Mouse (Mus musculus) liver, embryonic 15.5 days (tissue): ENCODE results near the gene Ubac2. TPM values are rescaled to one million over a fixed set of nuclear protein-coding genes. Genes with fewer than 3 reads are reported as not detected.
"Not testable (repeated sequence)": the region's sequence is repeated elsewhere in the genome, so short reads cannot be mapped to it uniquely, and the experiment has no call there.

Source experiments
- ATAC-seq: fragments of 200-750 bp; cut with Nextera tagmentation; 2 replicates; pipeline ENCODE4 v1.8.0; 2017; ENCODE audit warnings: moderate number of reproducible peaks, mild to moderate bottlenecking, moderate library complexity; ENCODE audit not compliant: insufficient read depth
- H3K27ac ChIP-seq: fragments of 300-500 bp; sonication (generic); replicated peaks from 2 replicates; pipeline ENCODE4 v1.5.1; 2015; ENCODE audit warnings: mild to moderate bottlenecking, inconsistent platforms
- H3K27me3 ChIP-seq: fragments of 300-500 bp; sonication (generic); 2 replicates; pipeline ENCODE4 v1.6.1; 2015; ENCODE audit warnings: mild to moderate bottlenecking, inconsistent platforms
- H3K36me3 ChIP-seq: fragments of 300-500 bp; sonication (generic); replicated peaks from 2 replicates; pipeline ENCODE4 v1.6.1; 2015; ENCODE audit warnings: moderate library complexity, mild to moderate bottlenecking, inconsistent platforms
- H3K4me1 ChIP-seq: fragments of 300-500 bp; sonication (generic); replicated peaks from 2 replicates; pipeline ENCODE4 v1.6.1; 2015; ENCODE audit warnings: inconsistent platforms
- H3K4me2 ChIP-seq: fragments of 300-500 bp; sonication (generic); 2 replicates; pipeline ENCODE4 v1.6.1; 2015; ENCODE audit warnings: moderate library complexity, mild to moderate bottlenecking, inconsistent platforms
- H3K4me3 ChIP-seq: fragments of 300-500 bp; sonication (generic); replicated peaks from 2 replicates; pipeline ENCODE4 v1.5.1; 2015; ENCODE audit warnings: mild to moderate bottlenecking, inconsistent platforms
- H3K9ac ChIP-seq: fragments of 300-500 bp; sonication (generic); 2 replicates; pipeline ENCODE4 v1.6.1; 2015; ENCODE audit warnings: moderate library complexity, mild to moderate bottlenecking, inconsistent platforms
- H3K9me3 ChIP-seq: fragments of 300-500 bp; sonication (generic); replicated peaks from 2 replicates; pipeline ENCODE4 v1.6.1; 2016; ENCODE audit warnings: inconsistent platforms
- WGBS: fragments of 180-500 bp; shearing (Covaris S2); methylation state at CpG from one replicate; pipeline ENCODE4 v1.1.7; 2015; ENCODE audit warnings: mixed read lengths; ENCODE audit not compliant: insufficient replicate concordance; 5-methylcytosine and 5-hydroxymethylcytosine counted together
- polyA plus RNA-seq: library from polyadenylated mRNA; unstranded; fragments of >200 nt; fragmentation: Nextera tagmentation; extraction: Ambion mirVana; gene quantifications from 2 replicates; pipeline ENCODE4 v1.2.1, GENCODE M21; 2015

Gene Ubac2
- polyA plus RNA-seq, 1 experiment from 2014 or later = 20.0 TPM

DNA sequence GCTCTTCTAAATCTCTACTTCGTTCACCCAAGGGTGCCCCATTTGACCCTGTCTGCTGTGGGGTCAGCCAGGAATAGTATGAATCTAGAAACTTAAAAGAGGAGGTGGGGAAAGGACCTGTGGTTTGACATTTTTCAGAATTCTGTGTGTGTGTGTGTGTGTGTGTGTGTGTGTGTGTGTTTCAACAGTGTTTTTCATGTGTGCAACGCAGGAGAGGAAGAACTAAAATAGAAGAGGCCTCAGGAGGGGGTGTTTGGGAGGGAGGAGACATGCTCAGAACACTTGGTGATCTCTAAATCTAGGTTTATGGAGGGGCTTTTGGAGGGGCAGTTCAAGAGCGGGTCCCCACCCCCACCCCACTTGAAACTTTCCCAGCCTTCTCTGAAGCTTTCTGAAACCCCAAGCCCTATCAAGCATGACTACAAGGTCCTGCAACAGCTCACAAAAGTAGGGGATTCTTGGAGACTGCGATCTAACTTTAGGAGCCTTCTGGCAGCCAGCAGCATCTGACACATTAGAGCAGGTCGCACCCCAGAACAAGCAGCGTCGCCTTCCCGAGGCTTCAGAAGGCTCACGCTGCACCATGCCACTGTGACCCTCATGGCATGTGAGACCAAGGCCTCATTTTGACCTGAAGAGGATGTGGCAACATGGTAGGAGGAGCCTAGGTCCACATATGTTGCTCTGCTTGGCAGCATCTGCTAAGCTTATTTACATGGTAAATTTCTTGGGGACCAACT lies 174.6 kb downstream of the Ubac2 start:
- Histone ChIP-seq H3K9ac (no peak overlapping the region), H3K36me3 (no peaks in the 10 kb centered on the region), H3K27me3 (no peaks in the 10 kb centered on the region), H3K4me1 (peaks cover 10% of the 10 kb centered on the region), H3K4me3 (no peak overlapping the region), H3K27ac (no peak overlapping the region), H3K4me2 (no peak overlapping the region), H3K9me3 (no peaks in the 10 kb centered on the region)
- no peak for ATAC-seq
- 58% methylated on average over 9 of the region's 9 CpGs for WGBS

DNA sequence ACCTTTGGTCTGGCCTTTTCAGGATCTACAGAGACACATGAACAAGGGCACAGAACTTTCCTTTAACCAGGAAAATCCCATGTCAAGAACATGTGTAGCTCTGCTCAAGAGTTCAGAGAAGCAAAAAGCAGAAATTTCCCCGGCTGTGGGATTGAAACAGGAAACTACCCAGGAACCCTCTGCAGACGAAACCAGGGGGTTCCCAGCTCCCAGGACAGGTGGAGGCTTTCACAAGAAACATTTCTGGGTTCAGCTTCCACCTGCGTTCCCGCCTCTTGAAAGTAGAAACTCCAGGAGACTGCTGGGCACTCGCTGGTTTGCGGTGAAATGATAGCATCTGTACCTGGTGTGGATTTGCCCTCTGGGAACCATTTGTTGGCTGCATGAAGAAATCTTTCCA lies 178.5 kb downstream of the Ubac2 start:
- no peaks in the 10 kb centered on the region for H3K9me3 ChIP-seq
- no peak overlapping the region for H3K4me3 ChIP-seq
- no peak for ATAC-seq
- no peaks in the 10 kb centered on the region for H3K36me3 ChIP-seq
- H3K4me1 ChIP-seq = peaks cover 15% of the 10 kb centered on the region
- H3K27me3 ChIP-seq = no peaks in the 10 kb centered on the region
- no peak overlapping the region for H3K9ac ChIP-seq
- H3K27ac ChIP-seq = no peak overlapping the region
- no peak overlapping the region for H3K4me2 ChIP-seq
- 46% methylated on average over 6 of the region's 6 CpGs for WGBS

DNA sequence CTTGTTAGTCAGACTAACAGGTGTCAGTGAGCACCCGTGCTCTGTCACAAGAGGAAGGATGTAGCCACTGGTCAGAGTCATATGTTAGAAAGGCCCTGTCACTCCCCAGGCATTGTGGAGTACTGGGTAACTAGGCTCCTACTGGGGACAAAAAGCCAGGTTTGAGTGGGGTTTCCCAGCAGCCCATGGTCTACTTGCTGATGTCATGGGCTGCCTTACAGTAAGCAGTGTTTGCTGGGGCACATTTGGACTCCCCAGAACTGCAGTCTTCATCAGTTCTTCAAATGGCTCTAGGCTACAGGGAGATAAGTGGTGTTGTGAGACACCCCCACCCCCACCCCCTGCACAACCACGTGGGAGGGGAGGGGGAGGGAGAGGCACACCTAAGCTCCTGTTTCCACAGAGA lies 179.5 kb downstream of the Ubac2 start:
- Histone ChIP-seq H3K36me3 (no peaks in the 10 kb centered on the region), H3K9me3 (no peaks in the 10 kb centered on the region), H3K4me1 (peaks cover 15% of the 10 kb centered on the region), H3K4me3 (no peak overlapping the region), H3K9ac (no peak overlapping the region), H3K27ac (no peak overlapping the region), H3K4me2 (no peak overlapping the region), H3K27me3 (no peaks in the 10 kb centered on the region)
- WGBS = 13% methylated on average over 2 of the region's 2 CpGs
- no peak for ATAC-seq

DNA sequence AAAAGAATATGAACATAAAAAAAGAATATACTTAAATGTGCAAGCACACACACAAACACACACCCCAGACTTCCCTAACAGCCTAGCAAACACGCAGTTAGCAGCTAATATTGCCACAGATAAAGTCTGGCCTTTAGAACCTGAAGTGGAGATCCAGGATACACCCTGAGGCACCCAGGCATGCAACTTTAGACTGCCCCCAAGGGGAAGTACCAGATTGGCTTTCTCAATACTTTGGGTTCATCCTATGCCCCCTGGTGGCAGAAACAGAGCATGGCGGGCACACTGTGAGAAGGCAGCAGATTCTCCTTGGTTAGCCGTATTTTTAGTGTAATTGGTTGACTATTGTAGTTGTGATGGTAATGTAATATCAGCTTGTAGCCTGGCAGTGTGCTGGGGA lies 182.2 kb downstream of the Ubac2 start:
- WGBS = 2% methylated on average over 3 of the region's 3 CpGs

DNA sequence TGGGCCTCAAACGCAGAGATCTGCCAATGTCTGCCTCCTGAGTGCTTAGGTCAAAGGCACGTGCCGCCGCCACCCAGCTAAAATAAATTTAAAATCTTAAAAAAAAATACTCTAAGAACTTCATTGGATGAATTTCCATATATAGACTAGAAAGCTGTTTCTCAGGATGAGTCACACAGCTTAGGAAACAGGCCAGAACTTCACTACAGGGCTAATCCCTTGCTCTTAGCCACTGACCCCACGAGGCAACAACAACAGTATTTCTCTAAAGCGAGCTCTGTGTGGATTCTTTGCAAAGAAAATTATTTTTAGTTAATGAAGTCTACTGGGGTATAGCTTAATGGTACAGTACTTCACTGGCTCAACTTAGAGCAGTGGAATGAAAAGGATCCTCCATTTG lies 183.0 kb downstream of the Ubac2 start:
- no peak overlapping the region for H3K27ac ChIP-seq

More for the DNA sequence above, 182.2 kb downstream of the Ubac2 start:
- Histone ChIP-seq H3K4me3 (no peak overlapping the region), H3K4me1 (peaks cover 15% of the 10 kb centered on the region), H3K27me3 (no peaks in the 10 kb centered on the region), H3K36me3 (no peaks in the 10 kb centered on the region), H3K4me2 (no peak overlapping the region), H3K9me3 (no peaks in the 10 kb centered on the region), H3K27ac (no peak overlapping the region), H3K9ac (no peak overlapping the region)
- ATAC-seq = no peak

DNA sequence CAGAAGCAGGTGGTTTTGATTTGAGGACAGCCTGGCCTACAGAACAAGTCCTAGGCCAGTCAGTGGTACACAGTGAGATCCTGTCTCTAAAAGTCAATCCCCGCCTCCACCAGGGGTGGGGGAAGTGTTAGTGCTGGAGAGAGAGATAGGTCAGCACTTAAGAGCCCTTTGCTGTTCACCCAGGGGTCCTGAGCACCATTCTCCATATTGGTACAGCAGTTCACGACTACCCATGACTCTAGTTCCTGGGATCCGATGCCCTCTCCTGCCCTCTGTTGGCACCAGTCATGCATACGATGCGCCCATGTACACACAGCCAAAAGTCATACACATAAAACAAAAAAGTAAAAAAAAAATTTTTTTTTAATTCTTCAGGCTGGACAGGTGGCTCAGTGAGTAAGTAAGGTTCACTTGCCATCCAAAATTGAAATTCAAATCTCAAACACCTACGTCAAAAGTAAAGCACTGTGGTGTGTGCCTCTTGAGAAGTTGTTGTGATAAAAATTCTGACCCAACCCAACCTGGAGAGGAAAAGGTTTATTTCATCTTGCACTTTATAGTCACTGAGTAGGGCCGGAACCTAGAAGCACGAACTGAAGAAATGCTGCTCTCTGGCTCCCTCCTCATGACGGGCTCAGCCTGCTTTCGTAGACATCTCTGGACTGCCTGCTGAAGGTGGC lies 184.1 kb downstream of the Ubac2 start:
- no peak for ATAC-seq
- Histone ChIP-seq H3K4me1 (peaks cover 7% of the 10 kb centered on the region), H3K36me3 (no peaks in the 10 kb centered on the region), H3K4me2 (no peak overlapping the region), H3K27ac (no peak overlapping the region), H3K9me3 (no peaks in the 10 kb centered on the region), H3K4me3 (no peak overlapping the region), H3K9ac (no peak overlapping the region), H3K27me3 (no peaks in the 10 kb centered on the region)
- 63% methylated on average over 10 of the region's 10 CpGs for WGBS

More for the DNA sequence above, 183.0 kb downstream of the Ubac2 start:
- Histone ChIP-seq H3K4me3 (no peak overlapping the region), H3K36me3 (no peaks in the 10 kb centered on the region), H3K9me3 (no peaks in the 10 kb centered on the region), H3K27me3 (no peaks in the 10 kb centered on the region), H3K4me2 (no peak overlapping the region), H3K9ac (no peak overlapping the region), H3K4me1 (peaks cover 15% of the 10 kb centered on the region)
- 77% methylated on average over 6 of the region's 6 CpGs for WGBS
- ATAC-seq = no peak

DNA sequence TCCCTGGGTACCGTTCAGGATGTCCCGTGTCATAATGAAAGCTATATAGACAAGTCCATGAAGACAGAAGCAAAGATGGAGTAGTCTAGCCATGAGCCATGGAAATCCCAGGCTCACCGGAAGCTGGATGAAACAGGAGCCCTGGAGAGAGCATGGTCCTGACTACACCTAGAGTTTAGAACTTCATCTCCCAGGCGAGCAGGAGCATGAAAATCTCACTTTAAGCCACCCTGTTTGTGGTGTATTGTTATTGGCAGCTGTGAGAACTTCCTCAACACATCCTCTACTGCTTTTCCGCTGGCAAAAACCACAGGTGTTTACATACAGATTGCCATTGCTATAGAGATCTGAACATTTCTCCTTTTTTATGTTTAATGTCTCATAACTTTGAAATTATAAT lies 185.2 kb downstream of the Ubac2 start:
- Histone ChIP-seq H3K4me3 (no peak overlapping the region), H3K9me3 (no peaks in the 10 kb centered on the region), H3K27me3 (no peaks in the 10 kb centered on the region), H3K36me3 (no peaks in the 10 kb centered on the region), H3K9ac (no peak overlapping the region), H3K4me1 (peaks cover 9% of the 10 kb centered on the region), H3K27ac (no peak overlapping the region), H3K4me2 (no peak overlapping the region)
- no peak for ATAC-seq
- whole genome bisulfite sequencing = 38% methylated on average over 5 of the region's 5 CpGs

DNA sequence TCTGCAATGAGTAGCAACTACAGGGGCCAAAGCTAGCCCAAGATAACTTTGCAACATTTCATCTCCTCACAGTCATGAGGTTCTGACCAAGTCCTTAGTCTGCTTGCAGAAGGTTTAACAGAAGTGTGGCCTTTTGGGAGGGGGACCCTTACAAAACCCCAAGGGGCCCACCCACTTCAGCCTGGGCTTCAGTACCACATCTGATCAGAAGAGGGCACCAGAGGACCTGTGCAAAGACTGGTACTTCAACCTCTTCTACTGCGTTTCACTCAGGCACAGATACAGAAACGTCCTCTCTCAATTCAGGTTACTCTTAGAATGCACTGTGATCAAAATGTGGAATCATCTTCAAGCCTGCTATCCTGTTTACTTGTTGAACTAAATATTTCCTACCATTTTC lies 186.1 kb downstream of the Ubac2 start:
- ATAC-seq = no peak
- 1% methylated on average over 2 of the region's 2 CpGs for WGBS
- Histone ChIP-seq H3K27ac (no peak overlapping the region), H3K9me3 (no peaks in the 10 kb centered on the region), H3K27me3 (no peaks in the 10 kb centered on the region), H3K4me3 (no peak overlapping the region), H3K36me3 (no peaks in the 10 kb centered on the region), H3K4me2 (no peak overlapping the region), H3K4me1 (peaks cover 17% of the 10 kb centered on the region), H3K9ac (no peak overlapping the region)

DNA sequence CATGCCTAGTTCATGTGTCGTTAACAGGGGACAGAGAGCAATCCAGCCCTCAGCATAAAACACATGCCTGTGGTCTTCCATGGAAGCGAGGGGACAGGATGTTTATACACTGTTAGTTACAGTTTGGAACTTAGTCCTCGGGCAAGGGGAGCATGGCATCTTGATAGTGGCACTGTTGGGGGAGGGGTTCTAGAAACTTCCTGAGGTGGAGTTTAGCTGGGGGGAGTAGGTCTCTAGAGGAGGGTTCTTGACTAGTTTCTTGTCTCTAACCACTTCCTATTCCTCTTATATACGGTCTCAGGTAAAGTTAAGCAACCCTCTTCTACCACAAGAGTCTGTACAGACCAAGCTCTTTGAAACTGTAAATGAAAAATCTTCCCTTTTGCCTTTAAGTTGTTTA lies 187.8 kb downstream of the Ubac2 start:
- H3K36me3 ChIP-seq = no peaks in the 10 kb centered on the region
- H3K27me3 ChIP-seq = no peaks in the 10 kb centered on the region
- no peak overlapping the region for H3K4me2 ChIP-seq
- no peak overlapping the region for H3K9ac ChIP-seq
- H3K9me3 ChIP-seq = no peaks in the 10 kb centered on the region
- WGBS = 34% methylated on average over 4 of the region's 4 CpGs
- H3K27ac ChIP-seq = no peak overlapping the region
- no peak overlapping the region for H3K4me3 ChIP-seq
- ATAC-seq = no peak
- H3K4me1 ChIP-seq = peaks cover 15% of the 10 kb centered on the region

DNA sequence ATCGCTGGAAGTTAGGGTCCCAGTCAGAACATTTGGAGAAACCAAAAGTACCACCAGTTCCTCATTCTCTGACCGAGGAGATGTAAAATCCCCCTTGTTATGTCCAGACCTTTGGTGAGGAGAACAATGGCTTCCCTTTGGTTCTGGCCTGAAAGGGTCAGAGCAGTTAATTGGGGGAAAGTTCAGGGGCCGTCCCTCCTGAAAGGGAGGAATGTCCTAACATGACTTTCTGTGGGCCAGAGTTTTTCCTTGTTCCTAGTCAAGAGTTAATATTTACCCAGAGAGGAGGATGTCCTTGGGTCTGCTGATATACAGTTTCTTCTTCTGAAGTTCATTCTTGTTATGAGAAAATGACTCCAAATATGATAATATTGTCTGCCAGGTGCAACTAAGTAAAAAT lies 189.6 kb downstream of the Ubac2 start:
- not testable (repeated sequence) for H3K9ac ChIP-seq, H3K9me3 ChIP-seq, H3K4me2 ChIP-seq, H3K27me3 ChIP-seq, H3K36me3 ChIP-seq, H3K4me3 ChIP-seq, ATAC-seq, H3K27ac ChIP-seq
- WGBS = 35% methylated on average over 3 of the region's 3 CpGs
- H3K4me1 ChIP-seq = peaks cover 15% of the 10 kb centered on the region

DNA sequence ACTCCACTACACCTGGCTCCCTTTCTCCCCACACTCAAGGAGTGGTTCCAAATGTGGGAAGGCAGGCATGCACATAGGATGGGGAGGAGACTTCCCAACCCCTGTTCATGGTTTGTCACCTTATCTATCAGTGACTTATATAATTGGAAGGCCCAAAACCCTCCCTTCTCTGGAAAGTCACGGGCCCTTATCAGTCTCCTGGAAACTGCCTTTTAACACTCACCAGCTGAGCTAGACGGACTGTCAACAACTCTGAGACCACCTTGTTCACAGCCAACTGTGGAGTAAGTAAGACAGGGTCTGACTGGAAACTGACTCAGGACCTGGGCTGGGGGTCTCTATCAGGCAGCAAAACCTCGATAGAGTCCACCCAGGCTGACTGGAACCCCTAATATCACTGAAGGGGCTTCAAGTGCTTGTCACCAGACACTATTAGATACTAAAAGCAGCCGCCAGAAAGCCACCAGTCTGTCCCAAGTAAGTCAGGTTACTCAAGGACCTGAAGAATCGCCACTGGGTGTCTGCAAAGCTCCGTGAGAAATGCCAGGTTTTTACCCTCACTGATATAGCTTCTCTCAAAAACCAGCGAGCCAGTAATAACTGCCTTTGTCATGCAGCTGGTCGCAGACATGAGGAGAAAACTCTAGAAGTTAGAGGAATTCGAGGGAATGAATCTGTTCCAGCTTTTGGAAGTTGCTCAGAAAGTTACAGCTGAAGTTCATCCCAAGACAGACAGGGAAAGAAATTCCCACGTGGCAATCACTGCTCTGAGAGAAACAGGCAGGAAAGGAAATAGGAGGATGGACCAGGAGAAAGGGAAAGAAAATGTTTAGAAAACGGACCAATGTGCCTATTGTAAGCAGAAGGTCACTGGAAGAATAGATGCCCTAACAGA lies 190.6 kb downstream of the Ubac2 start:
- no peak overlapping the region for H3K9ac ChIP-seq
- no peak overlapping the region for H3K27ac ChIP-seq
- no peaks in the 10 kb centered on the region for H3K27me3 ChIP-seq
- ATAC-seq = no peak
- H3K4me2 ChIP-seq = no peak overlapping the region
- no peak overlapping the region for H3K4me3 ChIP-seq
- H3K9me3 ChIP-seq = no peaks in the 10 kb centered on the region
- no peaks in the 10 kb centered on the region for H3K36me3 ChIP-seq
- H3K4me1 ChIP-seq = peaks cover 15% of the 10 kb centered on the region
- WGBS = 37% methylated on average over 11 of the region's 11 CpGs
